Mouse (Mus musculus): ENCODE measurements at regions not wholly inside any gene's neighbourhood (a gene's known extent, or its start where the extent isn't known, plus 50 kb on each side); places are given as distances from the start of the nearest gene placed in this dataset.
"Not testable (repeated sequence)": the region's sequence is repeated elsewhere in the genome, so short reads cannot be mapped to it uniquely, and the experiment has no call there.

DNA sequence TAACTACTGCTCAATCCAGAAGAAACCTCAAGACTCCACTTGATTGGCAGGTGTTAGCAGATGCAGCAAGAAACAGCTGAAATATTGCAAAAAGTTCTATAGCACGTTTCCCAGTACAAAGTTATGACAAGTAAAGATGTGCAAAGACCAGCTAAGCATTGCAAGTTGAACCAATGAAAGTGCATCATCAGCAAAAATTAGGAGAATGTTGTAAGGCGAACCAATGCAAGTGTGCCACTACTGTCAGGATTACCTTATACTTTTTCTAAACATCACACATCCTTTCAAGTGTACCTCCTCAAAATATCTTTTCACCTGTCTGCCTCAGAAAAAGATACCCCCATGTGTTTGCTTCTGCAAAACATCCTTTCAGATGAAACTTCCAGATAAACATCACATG, 244.7 kb downstream of the Slco6d1 start:
- Histone ChIP-seq H3K27me3 (ENCODE audit: low read depth, poor library complexity, severe bottlenecking) (no peaks in the 10 kb centered on the region), H3K4me3 (no peak overlapping the region), H3K27ac (replicated peaks) (no peak overlapping the region), H3K36me3 (no peaks in the 10 kb centered on the region), H3K9me3 (replicated peaks) (no peaks in the 10 kb centered on the region), H3K4me1 (no peaks in the 10 kb centered on the region)
- 90% methylated on average over 2 of the region's 2 CpGs for WGBS
- DNase-seq (ENCODE audit: low spot score): no peak

DNA sequence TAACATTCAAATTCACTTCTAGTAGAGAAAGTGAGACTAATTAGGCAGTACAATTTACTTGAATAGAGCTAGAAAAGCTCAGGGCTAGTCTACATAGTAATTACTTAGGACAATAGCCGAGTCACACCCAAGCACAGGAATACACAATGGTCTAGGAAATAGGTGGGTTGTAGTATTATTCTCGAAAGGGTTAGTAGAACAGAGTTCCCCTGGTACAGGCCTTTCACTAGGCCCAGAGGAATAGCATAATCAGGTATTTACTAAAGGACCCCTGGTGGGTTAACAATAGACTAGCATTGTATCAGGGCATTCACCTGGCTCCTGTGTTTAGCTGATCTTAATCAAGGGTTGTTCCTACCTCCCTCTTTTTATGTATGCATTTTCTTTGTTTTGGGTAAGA, 246.5 kb downstream of the Slco6d1 start:
- not testable (repeated sequence) for H3K4me3 ChIP-seq; H3K27me3 ChIP-seq (ENCODE audit: low read depth, poor library complexity, severe bottlenecking); H3K27ac ChIP-seq (replicated peaks); H3K9me3 ChIP-seq (replicated peaks); DNase-seq (ENCODE audit: low spot score); H3K36me3 ChIP-seq; H3K4me1 ChIP-seq
- WGBS: 80% methylated on average over 2 of the region's 2 CpGs

DNA sequence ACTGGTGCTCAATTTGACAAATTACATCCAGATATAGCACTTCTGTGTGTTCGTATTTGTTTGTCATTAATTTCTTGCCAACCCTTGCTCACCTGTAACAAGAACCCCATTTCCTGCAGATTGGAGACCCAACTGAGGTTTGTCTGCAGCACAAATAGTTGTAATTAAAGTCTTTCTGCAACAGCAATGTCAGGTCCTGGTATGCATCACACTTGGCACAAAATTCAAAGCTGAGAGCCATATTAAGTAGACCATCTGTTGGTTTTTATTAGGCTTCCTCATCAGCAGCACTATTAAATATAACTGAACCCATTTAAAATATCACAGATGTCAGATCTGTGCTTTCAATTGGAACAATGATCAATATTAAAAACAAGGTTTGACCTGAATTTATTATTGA, 247.0 kb downstream of the Slco6d1 start:
- WGBS: 76% methylated on average over 1 of the region's 1 CpGs
- DNase-seq (ENCODE audit: low spot score): no peak
- no peaks in the 10 kb centered on the region for H3K27me3 ChIP-seq (ENCODE audit: low read depth, poor library complexity, severe bottlenecking)
- no peaks in the 10 kb centered on the region for H3K4me1 ChIP-seq
- H3K36me3 ChIP-seq: no peaks in the 10 kb centered on the region
- H3K27ac ChIP-seq (replicated peaks): no peak overlapping the region
- H3K9me3 ChIP-seq (replicated peaks): no peaks in the 10 kb centered on the region
- H3K4me3 ChIP-seq: no peak overlapping the region

DNA sequence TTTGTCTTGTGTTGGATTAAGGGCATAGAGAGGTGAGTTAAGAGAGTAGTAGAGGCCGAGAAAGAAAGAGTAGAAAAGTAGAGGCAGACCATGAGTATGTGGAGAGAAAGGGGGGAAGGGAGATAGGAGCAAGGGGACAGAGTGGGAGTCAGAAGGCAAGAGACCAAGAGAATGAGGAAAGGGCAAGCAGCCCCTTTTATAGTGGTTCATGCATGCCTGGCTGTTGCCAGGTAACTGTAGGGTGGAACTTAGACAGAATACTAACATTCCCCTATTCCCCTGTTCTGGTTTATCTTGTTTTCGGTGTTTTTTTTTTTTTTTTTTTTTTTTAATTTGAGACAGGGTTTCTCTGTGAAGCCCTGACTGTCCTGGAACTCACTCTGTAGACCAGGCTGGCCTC, 247.7 kb downstream of the Slco6d1 start:
- no peak for DNase-seq (ENCODE audit: low spot score)
- H3K27me3 ChIP-seq (ENCODE audit: low read depth, poor library complexity, severe bottlenecking): no peaks in the 10 kb centered on the region
- no peaks in the 10 kb centered on the region for H3K36me3 ChIP-seq
- no peak overlapping the region for H3K27ac ChIP-seq (replicated peaks)
- H3K4me1 ChIP-seq: no peaks in the 10 kb centered on the region
- H3K4me3 ChIP-seq: no peak overlapping the region
- 38% methylated on average over 2 of the region's 2 CpGs for WGBS
- H3K9me3 ChIP-seq (replicated peaks): no peaks in the 10 kb centered on the region

DNA sequence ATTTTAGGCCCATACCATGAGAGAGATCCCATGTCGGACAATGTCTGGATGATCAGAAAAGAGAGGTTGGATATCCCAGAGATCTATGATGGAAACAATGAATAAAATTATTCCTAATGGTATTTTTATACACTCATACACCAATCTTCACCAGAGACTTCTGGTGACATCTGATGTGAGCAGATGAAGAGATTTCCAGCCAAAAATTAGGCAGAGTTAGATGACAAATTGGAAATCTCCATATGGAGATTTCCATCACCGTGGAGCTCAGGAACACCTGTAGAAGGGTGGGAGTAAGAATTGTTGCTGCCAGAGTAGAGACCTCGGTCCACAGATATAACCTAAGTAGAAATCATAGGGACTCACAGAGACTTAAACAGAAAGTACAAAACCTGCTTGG, 257.8 kb downstream of the Slco6d1 start:
- Histone ChIP-seq H3K27me3 (ENCODE audit: low read depth, poor library complexity, severe bottlenecking) (no peaks in the 10 kb centered on the region), H3K9me3 (replicated peaks) (no peaks in the 10 kb centered on the region), H3K4me1 (no peaks in the 10 kb centered on the region), H3K27ac (replicated peaks) (no peak overlapping the region), H3K4me3 (no peak overlapping the region), H3K36me3 (no peaks in the 10 kb centered on the region)
- no peak for DNase-seq (ENCODE audit: low spot score)
- 91% methylated on average over 3 of the region's 3 CpGs for WGBS

DNA sequence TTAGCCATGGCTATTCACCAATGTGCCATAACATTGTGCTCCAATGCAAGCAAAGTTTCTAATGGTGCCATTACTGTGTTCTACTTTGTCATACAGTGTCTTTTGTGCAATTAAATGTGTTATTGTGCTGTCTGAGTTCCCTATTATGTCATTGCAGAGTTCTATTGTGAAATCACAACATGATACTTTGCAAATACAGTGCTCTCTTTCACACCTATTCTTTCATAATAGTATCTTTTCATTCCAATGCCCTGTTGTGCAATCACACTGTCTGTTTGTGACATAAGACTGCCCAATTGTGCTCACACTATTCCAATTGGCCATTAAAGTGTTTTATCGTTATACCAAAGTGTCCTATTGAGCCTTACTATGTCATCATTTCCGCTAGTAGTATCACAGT, 292.9 kb downstream of the Slco6d1 start:
- H3K9me3 ChIP-seq (replicated peaks): no peaks in the 10 kb centered on the region
- H3K27ac ChIP-seq (replicated peaks): no peak overlapping the region
- no peak for DNase-seq (ENCODE audit: low spot score)
- no peak overlapping the region for H3K4me3 ChIP-seq
- WGBS: 91% methylated on average over 2 of the region's 2 CpGs
- no peaks in the 10 kb centered on the region for H3K27me3 ChIP-seq (ENCODE audit: low read depth, poor library complexity, severe bottlenecking)
- H3K4me1 ChIP-seq: no peaks in the 10 kb centered on the region
- no peaks in the 10 kb centered on the region for H3K36me3 ChIP-seq

DNA sequence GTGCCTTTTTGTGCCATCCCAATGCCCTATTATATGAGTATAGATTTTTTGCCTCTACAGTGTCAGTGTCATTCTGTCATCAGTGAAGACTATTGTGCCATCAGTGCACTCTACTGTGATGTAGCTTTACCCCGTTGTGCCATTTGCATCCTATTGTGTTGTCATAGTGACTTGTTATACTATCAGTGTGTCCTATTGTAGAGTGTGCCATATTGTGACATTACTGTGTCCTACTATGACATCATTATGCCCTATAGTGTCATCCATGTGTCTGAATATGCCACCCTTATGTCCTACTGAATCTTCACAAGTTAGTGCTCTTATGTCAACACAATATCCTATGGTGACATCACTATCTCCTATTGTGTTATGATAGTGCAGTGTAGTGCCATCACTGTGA, 293.4 kb downstream of the Slco6d1 start:
- Histone ChIP-seq H3K27me3 (ENCODE audit: low read depth, poor library complexity, severe bottlenecking) (no peaks in the 10 kb centered on the region), H3K27ac (replicated peaks) (no peak overlapping the region), H3K36me3 (no peaks in the 10 kb centered on the region), H3K4me3 (no peak overlapping the region), H3K9me3 (replicated peaks) (no peaks in the 10 kb centered on the region), H3K4me1 (no peaks in the 10 kb centered on the region)
- DNase-seq (ENCODE audit: low spot score): no peak
- WGBS: 92% methylated on average over 1 of the region's 1 CpGs

DNA sequence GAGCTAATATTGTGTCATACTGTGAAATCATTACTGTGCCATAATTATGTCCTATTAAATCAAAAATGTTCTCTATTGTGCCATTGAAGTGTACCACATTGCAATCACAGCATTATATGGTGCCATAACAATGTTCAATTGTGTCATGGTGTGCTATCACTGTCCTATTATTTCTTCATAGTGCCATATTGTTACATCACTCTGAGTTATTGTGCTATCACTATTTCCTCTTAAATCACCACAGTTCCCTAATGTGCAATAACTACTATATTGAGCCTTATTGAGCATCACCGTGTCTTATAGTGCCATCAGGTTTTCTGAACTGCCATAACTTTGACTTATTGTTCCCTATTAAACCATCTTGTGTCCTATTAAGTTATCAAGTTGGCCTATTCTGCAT, 299.7 kb downstream of the Slco6d1 start:
- WGBS: 92% methylated on average over 1 of the region's 1 CpGs
- Histone ChIP-seq H3K4me1 (no peaks in the 10 kb centered on the region), H3K27ac (replicated peaks) (no peak overlapping the region), H3K36me3 (no peaks in the 10 kb centered on the region), H3K27me3 (ENCODE audit: low read depth, poor library complexity, severe bottlenecking) (no peaks in the 10 kb centered on the region), H3K4me3 (no peak overlapping the region), H3K9me3 (replicated peaks) (no peaks in the 10 kb centered on the region)
- no peak for DNase-seq (ENCODE audit: low spot score)

DNA sequence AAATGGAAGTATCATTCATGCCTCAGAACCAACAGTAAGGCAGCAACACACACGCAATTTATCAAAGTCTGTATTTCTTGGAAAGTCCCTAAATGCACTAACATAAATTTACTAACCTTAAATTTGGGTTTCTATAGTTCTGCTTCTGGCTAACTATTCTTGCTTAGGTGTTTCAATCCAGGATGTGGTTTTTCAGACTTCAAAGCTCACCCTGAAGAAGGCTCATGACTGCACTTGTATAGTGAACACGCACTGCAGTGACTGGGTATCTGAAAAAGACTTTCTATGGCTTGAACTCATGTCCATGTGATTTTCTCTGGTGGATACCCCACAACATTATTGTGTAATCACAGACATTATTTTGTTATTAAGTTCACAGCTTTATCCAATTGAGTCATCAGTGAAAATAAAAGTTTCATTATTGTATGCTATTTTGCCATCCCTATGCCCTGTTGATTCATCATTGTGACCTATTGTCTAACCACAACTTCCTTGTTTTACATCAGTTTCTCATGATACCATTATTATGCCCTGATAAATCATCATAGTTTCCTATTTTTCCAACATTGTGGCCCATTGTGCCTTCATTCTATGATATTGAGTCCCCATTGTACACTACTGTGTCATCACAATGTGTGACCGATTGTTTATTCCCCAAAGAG, 306.6 kb downstream of the Slco6d1 start:
- H3K27me3 ChIP-seq (ENCODE audit: low read depth, poor library complexity, severe bottlenecking): no peaks in the 10 kb centered on the region
- H3K9me3 ChIP-seq (replicated peaks): no peaks in the 10 kb centered on the region
- H3K4me1 ChIP-seq: no peaks in the 10 kb centered on the region
- WGBS: 90% methylated on average over 3 of the region's 3 CpGs
- DNase-seq (ENCODE audit: low spot score): no peak
- no peak overlapping the region for H3K27ac ChIP-seq (replicated peaks)
- no peaks in the 10 kb centered on the region for H3K36me3 ChIP-seq
- H3K4me3 ChIP-seq: no peak overlapping the region

DNA sequence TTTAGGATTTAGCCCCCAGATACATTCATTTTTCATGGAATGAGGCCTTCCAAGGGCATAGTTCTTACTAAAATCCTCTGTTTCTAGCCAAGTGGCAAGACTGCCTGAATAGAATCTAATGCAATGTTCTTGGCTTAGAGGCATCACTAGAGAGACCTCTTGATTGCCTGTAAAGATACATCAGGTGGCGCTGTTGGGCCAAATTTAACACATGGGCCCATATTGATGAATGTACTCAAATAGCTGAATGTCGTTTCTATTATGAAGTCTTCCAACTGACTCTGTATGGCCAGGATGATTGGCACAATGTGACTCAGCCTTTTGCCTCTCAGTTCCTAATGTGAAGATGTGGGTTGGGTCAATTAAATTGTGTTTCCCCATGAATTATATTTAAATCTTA, 328.0 kb downstream of the Slco6d1 start:
- H3K36me3 ChIP-seq: no peaks in the 10 kb centered on the region
- no peak overlapping the region for H3K27ac ChIP-seq (replicated peaks)
- H3K4me1 ChIP-seq: no peaks in the 10 kb centered on the region
- 12% methylated on average over 2 of the region's 2 CpGs for WGBS
- H3K27me3 ChIP-seq (ENCODE audit: low read depth, poor library complexity, severe bottlenecking): no peaks in the 10 kb centered on the region
- peak; percentile 21 for DNase-seq (ENCODE audit: low spot score)
- H3K4me3 ChIP-seq: no peak overlapping the region
- H3K9me3 ChIP-seq (replicated peaks): no peaks in the 10 kb centered on the region

DNA sequence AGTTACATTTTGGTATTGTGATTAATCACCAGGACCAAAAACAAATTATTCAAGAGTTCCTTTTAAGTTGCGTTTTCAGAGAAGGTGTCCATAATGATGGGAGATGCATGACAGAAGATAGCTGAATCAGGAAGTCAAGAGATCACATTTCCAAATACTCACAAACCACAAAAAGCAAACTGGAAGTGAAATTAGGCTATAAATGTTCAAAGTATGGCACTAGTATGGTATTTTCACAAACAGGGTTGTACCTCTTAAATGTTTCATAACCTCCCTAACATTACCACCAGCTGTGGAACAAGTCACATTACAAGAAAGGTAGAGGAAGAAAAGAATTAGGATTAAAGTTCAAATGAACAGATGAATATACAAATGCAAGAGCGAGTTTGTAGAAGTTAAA, 367.6 kb downstream of the Slco6d1 start:
- no peaks in the 10 kb centered on the region for H3K9me3 ChIP-seq (replicated peaks)
- 93% methylated on average over 2 of the region's 2 CpGs for WGBS
- H3K27ac ChIP-seq (replicated peaks): no peak overlapping the region
- no peak overlapping the region for H3K4me3 ChIP-seq
- H3K4me1 ChIP-seq: no peaks in the 10 kb centered on the region
- no peak for DNase-seq (ENCODE audit: low spot score)
- no peaks in the 10 kb centered on the region for H3K36me3 ChIP-seq
- no peaks in the 10 kb centered on the region for H3K27me3 ChIP-seq (ENCODE audit: low read depth, poor library complexity, severe bottlenecking)

DNA sequence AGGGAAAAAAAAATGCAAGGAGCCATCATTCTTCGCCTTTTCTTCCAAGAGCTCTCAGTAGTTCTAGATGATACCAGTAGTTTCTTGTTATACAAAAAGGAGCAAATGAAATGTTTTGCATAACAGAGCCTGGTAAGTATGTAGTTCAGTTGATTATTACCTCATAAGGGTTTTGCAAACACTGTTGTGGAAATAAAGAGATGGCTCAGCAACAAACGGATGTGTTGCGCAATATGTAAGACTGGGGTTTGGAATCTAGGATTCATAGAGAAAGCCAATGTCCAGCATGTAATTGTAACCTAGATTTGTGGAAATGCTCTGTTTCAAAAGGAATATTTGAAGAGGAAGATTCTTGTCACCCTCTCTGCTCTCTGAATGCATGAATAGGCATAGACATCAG, 372.4 kb downstream of the Slco6d1 start:
- no peak overlapping the region for H3K4me3 ChIP-seq
- H3K9me3 ChIP-seq (replicated peaks): no peaks in the 10 kb centered on the region
- H3K36me3 ChIP-seq: no peaks in the 10 kb centered on the region
- 84% methylated on average over 3 of the region's 3 CpGs for WGBS
- H3K27ac ChIP-seq (replicated peaks): no peak overlapping the region
- H3K27me3 ChIP-seq (ENCODE audit: low read depth, poor library complexity, severe bottlenecking): no peaks in the 10 kb centered on the region
- no peak for DNase-seq (ENCODE audit: low spot score)
- H3K4me1 ChIP-seq: no peaks in the 10 kb centered on the region

DNA sequence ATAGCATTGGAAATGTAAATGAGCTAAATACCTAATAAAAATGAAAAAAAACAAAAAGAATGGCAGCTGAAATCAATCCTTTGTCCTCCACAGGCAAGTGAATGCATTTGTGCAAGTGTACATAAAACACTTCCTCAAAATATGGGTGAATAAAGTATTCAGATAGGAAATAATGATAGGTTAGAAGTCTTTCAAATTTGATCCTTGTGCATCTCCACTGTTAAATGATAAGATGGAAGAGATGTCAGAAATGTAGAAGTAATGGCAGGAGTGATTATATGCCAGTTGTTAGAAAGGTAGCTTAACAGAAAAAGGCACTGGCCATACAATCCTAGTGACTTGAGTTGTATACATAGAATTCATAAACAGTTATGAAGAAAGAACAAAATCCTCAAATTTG, 391.6 kb downstream of the Slco6d1 start:
- Histone ChIP-seq H3K36me3 (no peaks in the 10 kb centered on the region), H3K27ac (replicated peaks) (no peak overlapping the region), H3K9me3 (replicated peaks) (no peaks in the 10 kb centered on the region), H3K4me1 (no peaks in the 10 kb centered on the region), H3K4me3 (no peak overlapping the region), H3K27me3 (ENCODE audit: low read depth, poor library complexity, severe bottlenecking) (no peaks in the 10 kb centered on the region)
- DNase-seq (ENCODE audit: low spot score): no peak

DNA sequence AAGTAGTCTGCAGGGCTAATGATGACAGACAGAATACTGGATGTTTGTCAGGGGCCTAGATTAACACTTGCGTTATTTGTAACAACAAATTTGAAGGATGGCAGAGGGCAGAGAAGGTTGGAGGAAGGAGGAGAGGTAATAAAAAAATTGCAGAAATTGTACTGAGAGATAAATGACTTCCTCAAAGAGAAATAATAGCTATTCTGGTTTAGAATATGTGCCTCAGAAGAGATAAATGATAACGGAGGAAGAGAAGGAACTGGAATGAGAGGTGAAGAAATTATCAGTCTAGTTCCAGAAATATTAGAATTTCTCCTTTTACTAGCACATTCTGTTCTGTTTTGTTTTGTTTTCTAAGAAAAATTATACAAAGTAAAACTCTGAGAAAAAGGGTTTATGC, 393.1 kb downstream of the Slco6d1 start:
- Histone ChIP-seq H3K9me3 (replicated peaks) (no peaks in the 10 kb centered on the region), H3K4me1 (no peaks in the 10 kb centered on the region), H3K36me3 (no peaks in the 10 kb centered on the region), H3K27me3 (ENCODE audit: low read depth, poor library complexity, severe bottlenecking) (no peaks in the 10 kb centered on the region), H3K27ac (replicated peaks) (no peak overlapping the region), H3K4me3 (no peak overlapping the region)
- WGBS: 91% methylated on average over 2 of the region's 2 CpGs
- DNase-seq (ENCODE audit: low spot score): no peak

Data from midbrain, embryonic 10.5 days (tissue).